In the genomic region with DNA sequence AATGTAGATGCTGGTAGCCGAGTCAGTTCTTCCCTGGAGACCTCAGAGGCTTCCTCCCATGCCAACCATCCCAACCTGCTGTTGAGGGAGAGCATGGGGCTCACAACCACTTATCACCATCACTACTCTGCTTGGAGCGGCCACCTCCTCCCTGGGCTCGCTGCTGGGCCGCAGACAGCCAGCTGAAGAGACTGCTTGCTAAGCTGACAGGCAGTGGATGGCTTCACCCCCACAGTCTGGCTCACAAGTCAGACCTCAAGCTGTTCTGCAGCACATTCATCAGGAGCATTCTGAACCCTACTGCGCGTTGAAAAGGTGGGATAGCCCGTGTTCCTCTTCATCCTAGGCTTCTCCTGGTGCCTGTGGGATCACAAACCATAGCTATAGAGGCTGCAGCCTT, we compare ENCODE assay signal across 16 mouse cellular contexts. TPM values are rescaled to one million over a fixed set of nuclear protein-coding genes. Genes with fewer than 3 reads are reported as not detected.
DNase-seq lines count a peak whose midpoint lies in the region.
"Had no signal": no experiment of that assay in that cellular context is flagged by ENCODE, and none has a peak within 500 bp of the region (broad histone marks: within the 10 kb centered on the region; RNA-seq: fewer than 3 reads in every experiment).

No protein-coding gene starts in this region.

- peak; percentile 63 to 71 for DNase-seq in frontal cortex, adult 2 months (ENCODE audit: extremely low spot score in 1 of 2, low spot score in 1 of 2)
- DNase-seq in frontal cortex, postnatal 14 days (ENCODE audit: low spot score in 2 of 2), result no peak
- peak; percentile 55 to 69 for DNase-seq in left cerebral cortex, postnatal 14 days (ENCODE audit: low spot score in 2 of 2)
- DNase-seq in left cerebral cortex, postnatal 4 days, result no peak
- DNase-seq in frontal cortex, postnatal 36 days (ENCODE audit: low spot score in 2 of 2), result peak; percentile 51 to 68
- peak; percentile 62 to 68 for DNase-seq in right cerebral cortex, adult 2 months (ENCODE audit: low spot score in 2 of 2)
- no peak for DNase-seq in adrenal gland, postnatal 4 days (ENCODE audit: low spot score in 2 of 2)
- DNase-seq in thymus, postnatal 10 days (ENCODE audit: low spot score in 2 of 2), result no peak
- DNase-seq: adrenal gland, postnatal 36 days; gastrocnemius, adult 2 months; heart, adult 11 months; kidney, adult 18-20 months; kidney, postnatal 4 days; lung, postnatal 14 days; retina, postnatal 1 day had no signal

- intact Hi-C loops in left cerebral cortex, postnatal 14 days (cut with DNase I), result no loop called here
- intact Hi-C loops in left cerebral cortex, postnatal 4 days (cut with DNase I), result no loop called here

RNA-seq across cellular contexts. Expression of a gene that starts 54.2 kb away (rescaled TPM):
- 7.3 and 8.0 TPM in 2 replicates for polyA plus RNA-seq in frontal cortex, adult 2 months (2012; rRNA removed)
- 1 to 10 TPM; 5.9 to 6.0 TPM for total RNA-seq in left cerebral cortex, postnatal 14 days (2021)
- 1 to 10 TPM; 5.4 to 6.5 TPM for total RNA-seq in left cerebral cortex, postnatal 4 days (2021)
- 1 to 10 TPM; 4.5 to 5.6 TPM for total RNA-seq in adrenal gland, postnatal 4 days (2021)

RNA-seq across cellular contexts. Expression of a gene that starts 54.6 kb away (rescaled TPM):
- 130 and 136 TPM in 2 replicates for polyA plus RNA-seq in frontal cortex, adult 2 months (2012; rRNA removed)
- 100 to 1,000 TPM; 129 to 146 TPM for total RNA-seq in left cerebral cortex, postnatal 14 days (2021)
- total RNA-seq in left cerebral cortex, postnatal 4 days (2021), result 10 to 100 TPM; 53.9 to 59.5 TPM
- total RNA-seq in adrenal gland, postnatal 4 days (2021), result 1 to 10 TPM; 3.8 to 4.3 TPM
- polyA plus RNA-seq: liver, embryonic 15.5 days had no signal

Comparison
In these comparisons a context has a peak if more than half of its experiments do, and no peak if none do; other contexts are left out.
1. DNase-seq: peak in frontal cortex, adult 2 months (2 of 2), left cerebral cortex, postnatal 14 days (2 of 2), frontal cortex, postnatal 36 days (2 of 2) and right cerebral cortex, adult 2 months (2 of 2); none in frontal cortex, postnatal 14 days (0 of 2), left cerebral cortex, postnatal 4 days (single experiment), adrenal gland, postnatal 4 days (0 of 2) and thymus, postnatal 10 days (0 of 2).
2. RNA of a gene that starts 54.6 kb away (total RNA-seq): 129 to 146 TPM in left cerebral cortex, postnatal 14 days and 53.9 to 59.5 TPM in left cerebral cortex, postnatal 4 days; 3.8 to 4.3 TPM in adrenal gland, postnatal 4 days; every median in the first group is over 10 times any median in the second.